Mouse (Mus musculus) ES-Bruce4 (cell line): ENCODE measurements around the gene Stard3.

Experiments used
- CTCF ChIP-seq: IDR thresholded peaks from one replicate; pipeline ENCODE4 v1.8.1; 2011; ENCODE audit warnings: low read depth, low read length
- EP300 ChIP-seq: IDR thresholded peaks from 2 replicates; pipeline ENCODE4 v1.6.1; 2011; ENCODE audit warnings: low read depth, low read length; ENCODE audit not compliant: insufficient read depth
- POLR2A ChIP-seq: IDR thresholded peaks from one replicate; pipeline ENCODE4 v1.8.1; 2011; ENCODE audit warnings: low read length; ENCODE audit not compliant: insufficient read depth

DNA sequence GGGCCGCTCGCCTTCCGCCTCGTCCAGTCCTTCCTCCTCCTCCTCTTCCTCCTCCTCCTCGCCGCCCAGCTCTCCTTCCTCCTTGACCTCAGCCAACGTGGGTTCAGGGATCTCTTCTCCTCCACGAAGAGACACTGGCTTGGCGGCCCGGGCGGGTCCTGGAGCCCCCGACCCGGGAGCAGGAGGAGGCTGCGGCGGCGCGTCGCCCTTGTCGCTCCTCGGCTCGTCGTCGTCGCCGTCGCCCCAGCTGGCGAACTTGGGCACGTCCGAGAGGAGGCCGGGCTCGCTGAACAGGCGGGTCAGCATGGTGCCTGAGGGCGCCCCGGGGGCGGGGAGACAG lies 30.2 kb upstream of the Stard3 start:
- TF ChIP-seq POLR2A (no peak), CTCF (no peak), EP300 (no peak)
